Comparison of ENCODE assay signal across 9 mouse cellular contexts in the genomic region with DNA sequence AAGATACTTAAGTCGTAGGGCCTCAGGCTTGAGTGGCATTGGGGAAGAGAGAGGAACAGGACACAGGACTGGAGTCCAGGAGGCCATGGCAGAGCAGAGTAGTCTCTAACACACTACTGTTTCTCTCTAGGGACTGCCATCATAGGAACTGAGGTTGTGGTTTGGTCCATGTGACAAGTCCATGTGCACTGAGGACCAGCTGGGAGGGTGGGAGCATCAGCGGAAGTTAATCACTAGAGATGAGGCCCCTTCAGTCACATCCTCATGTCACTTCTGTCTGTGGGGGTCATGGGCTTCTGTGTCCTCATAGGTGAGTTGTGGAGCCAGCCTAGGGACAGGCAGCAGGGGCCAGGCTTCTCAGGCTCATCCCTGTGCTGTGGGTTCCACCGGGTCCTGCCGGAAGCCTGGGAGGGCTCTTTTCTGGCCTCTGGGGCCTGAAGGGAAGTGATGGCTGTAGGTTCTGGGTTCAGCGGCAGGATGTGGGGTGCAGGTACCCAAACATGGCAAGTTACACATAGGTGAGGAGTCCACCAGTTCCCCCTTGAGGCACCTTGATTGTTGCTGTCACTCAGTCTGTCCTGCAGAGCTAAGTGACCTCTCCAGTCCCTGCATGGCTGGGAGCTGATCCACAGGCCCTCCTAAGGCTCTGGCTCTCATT. TPM values are rescaled to one million over a fixed set of nuclear protein-coding genes. Genes with fewer than 3 reads are reported as not detected.
DNase-seq lines count a peak whose midpoint lies in the region; ATAC-seq and TF ChIP-seq lines count a peak whose summit lies in the region.
"Had no signal": no experiment of that assay in that cellular context is flagged by ENCODE, and none has a peak within 500 bp of the region (broad histone marks: within the 10 kb centered on the region; RNA-seq: fewer than 3 reads in every experiment).

No protein-coding gene starts in this region.

- H3K9me3 ChIP-seq in heart, embryonic 11.5 days (replicated peaks; ENCODE audit: control insufficient read depth, low read length), result no peaks in the 10 kb centered on the region
- no peaks in the 10 kb centered on the region for H3K9me3 ChIP-seq in liver, embryonic 11.5 days (ENCODE audit: control insufficient read depth, low read length)
- H3K9me3 ChIP-seq in stomach, postnatal 0 days (ENCODE audit: control insufficient read depth, low read length), result no peaks in the 10 kb centered on the region

- no peak for ATAC-seq in heart, embryonic 11.5 days (replicated peaks; ENCODE audit: insufficient number of reproducible peaks, low FRiP score, low TSS enrichment)
- ATAC-seq in liver, embryonic 11.5 days (replicated peaks; ENCODE audit: low FRiP score), result no peak
- ATAC-seq in stomach, postnatal 0 days (ENCODE audit: low FRiP score, low TSS enrichment), result no peak

- peak overlapping the region; percentile 12; the same call in 1 of the 2 replicates for H3K4me2 ChIP-seq in heart, embryonic 11.5 days
- H3K4me2 ChIP-seq in liver, embryonic 11.5 days, result peak overlapping the region; percentile 58
- H3K4me2 ChIP-seq in stomach, postnatal 0 days (replicated peaks; ENCODE audit: low read depth), result no peak overlapping the region

- peaks cover 41% of the 10 kb centered on the region for H3K4me1 ChIP-seq in heart, embryonic 11.5 days (ENCODE audit: control insufficient read depth, insufficient read depth, low read length)
- H3K4me1 ChIP-seq in liver, embryonic 11.5 days (replicated peaks; ENCODE audit: control insufficient read depth, insufficient read depth, low read length), result peaks cover 60% of the 10 kb centered on the region
- peaks cover 10% of the 10 kb centered on the region; the same call in 1 of the 2 replicates for H3K4me1 ChIP-seq in stomach, postnatal 0 days (replicated peaks; ENCODE audit: control insufficient read depth, insufficient read depth)

- H3K36me3 ChIP-seq in heart, embryonic 11.5 days (ENCODE audit: control insufficient read depth, insufficient read depth, low read length), result peaks cover 20% of the 10 kb centered on the region
- H3K36me3 ChIP-seq in liver, embryonic 11.5 days (ENCODE audit: control insufficient read depth, insufficient read depth, low read length), result peaks cover 29% of the 10 kb centered on the region
- peaks cover 10% of the 10 kb centered on the region for H3K36me3 ChIP-seq in stomach, postnatal 0 days (ENCODE audit: control insufficient read depth, insufficient read depth, low read length)

- intact Hi-C loops in heart, postnatal 36 days (cut with DNase I), result no loop called here
- intact Hi-C loops in left cerebral cortex, postnatal 14 days (cut with DNase I), result no loop called here

- H3K27ac ChIP-seq in heart, embryonic 11.5 days (ENCODE audit: low read depth, low read length), result no peak overlapping the region
- peak overlapping the region; percentile 88 for H3K27ac ChIP-seq in liver, embryonic 11.5 days (ENCODE audit: low read depth, low read length)
- H3K27ac ChIP-seq in stomach, postnatal 0 days (replicated peaks), result no peak overlapping the region; the same call in 1 of the 2 replicates

- TF ChIP-seq EP300 in stomach, postnatal 0 days (optimal IDR thresholded peaks at IDR 0.05), result no peak

- no peak overlapping the region for H3K9ac ChIP-seq in heart, embryonic 11.5 days (ENCODE audit: low read depth, low read length)
- peak overlapping the region; percentile 53 for H3K9ac ChIP-seq in liver, embryonic 11.5 days (ENCODE audit: low read depth, low read length)
- H3K9ac ChIP-seq in stomach, postnatal 0 days (ENCODE audit: low read length), result peak overlapping the region; percentile 35; the same call in 1 of the 2 replicates

- no peak for TF ChIP-seq CTCF in stomach, postnatal 0 days (IDR thresholded peaks at IDR 0.05; ENCODE audit: low read depth)

- WGBS in heart, embryonic 11.5 days (ENCODE audit: insufficient replicate concordance), result 80% methylated on average over 5 of the region's 5 CpGs
- WGBS in liver, embryonic 11.5 days, result 67% methylated on average over 5 of the region's 5 CpGs
- WGBS in stomach, postnatal 0 days, result 73% methylated on average over 5 of the region's 5 CpGs

- no peak for DNase-seq in heart, postnatal 36 days
- DNase-seq in thymus, postnatal 0 days (ENCODE audit: low spot score), result peak; percentile 39
- DNase-seq in thymus, postnatal 36 days, result no peak
- DNase-seq in liver, embryonic 11.5 days (ENCODE audit: low spot score), result no peak
- DNase-seq in stomach, postnatal 0 days (ENCODE audit: low spot score), result no peak
- no peak for DNase-seq in left cerebral cortex, postnatal 14 days (ENCODE audit: low spot score in 2 of 2)
- no peak for DNase-seq in layer of hippocampus, adult 11-12 months (ENCODE audit: low spot score)
- DNase-seq: layer of hippocampus, adult 9-11 months had no signal

- H3K4me3 ChIP-seq in heart, embryonic 11.5 days (ENCODE audit: low read depth, low read length), result no peak overlapping the region
- H3K4me3 ChIP-seq in liver, embryonic 11.5 days (ENCODE audit: low read depth, low read length), result peak overlapping the region; percentile 16
- no peak overlapping the region for H3K4me3 ChIP-seq in stomach, postnatal 0 days (ENCODE audit: low read depth, low read length)

- no peaks in the 10 kb centered on the region for H3K27me3 ChIP-seq in heart, embryonic 11.5 days (ENCODE audit: control insufficient read depth, insufficient read depth, low read length)
- H3K27me3 ChIP-seq in liver, embryonic 11.5 days (replicated peaks; ENCODE audit: control insufficient read depth, insufficient read depth, low read length), result no peaks in the 10 kb centered on the region
- no peaks in the 10 kb centered on the region for H3K27me3 ChIP-seq in stomach, postnatal 0 days (ENCODE audit: control insufficient read depth, insufficient read depth, low read length)

RNA-seq across cellular contexts. Expression of a gene that starts 10.0 kb away (rescaled TPM):
- 28.4 and 29.9 TPM in 2 replicates for polyA plus RNA-seq in heart, embryonic 11.5 days (2014; fragmentation: Nextera tagmentation; extraction: Ambion mirVana)
- 10 to 100 TPM; 57.7 to 58.5 TPM for total RNA-seq in heart, postnatal 36 days (2021)
- 48.9 and 56.1 TPM in 2 replicates for polyA plus RNA-seq in thymus, postnatal 0 days (2015; fragmentation: Nextera tagmentation; extraction: Ambion mirVana)
- polyA plus RNA-seq in liver, embryonic 11.5 days (2014; fragmentation: Nextera tagmentation; extraction: Ambion mirVana), result 49.2 and 55.0 TPM in 2 replicates
- polyA plus RNA-seq in stomach, postnatal 0 days (2015; fragmentation: Nextera tagmentation; extraction: Ambion mirVana), result 27.4 and 28.4 TPM in 2 replicates
- total RNA-seq in left cerebral cortex, postnatal 14 days (2021), result 10 to 100 TPM; 84.3 to 84.9 TPM

RNA-seq across cellular contexts. Expression of a gene that starts 10.5 kb away (rescaled TPM):
- 57.2 and 59.0 TPM in 2 replicates for polyA plus RNA-seq in heart, embryonic 11.5 days (2014; fragmentation: Nextera tagmentation; extraction: Ambion mirVana)
- total RNA-seq in heart, postnatal 36 days (2021), result 10 to 100 TPM in 1 of 2 experiments, 1 to 10 TPM in 1; 8.9 to 12.0 TPM
- polyA plus RNA-seq in thymus, postnatal 0 days (2015; fragmentation: Nextera tagmentation; extraction: Ambion mirVana), result 5.5 and 5.9 TPM in 2 replicates
- 49.0 and 49.7 TPM in 2 replicates for polyA plus RNA-seq in liver, embryonic 11.5 days (2014; fragmentation: Nextera tagmentation; extraction: Ambion mirVana)
- polyA plus RNA-seq in stomach, postnatal 0 days (2015; fragmentation: Nextera tagmentation; extraction: Ambion mirVana), result 16.3 and 17.4 TPM in 2 replicates
- 10 to 100 TPM; 20.7 to 29.7 TPM for total RNA-seq in left cerebral cortex, postnatal 14 days (2021)

RNA-seq across cellular contexts. Expression of a gene that starts 20.9 kb away (rescaled TPM):
- 702 and 828 TPM in 2 replicates for polyA plus RNA-seq in heart, embryonic 11.5 days (2014; fragmentation: Nextera tagmentation; extraction: Ambion mirVana)
- 100 to 1,000 TPM; 748 to 777 TPM for total RNA-seq in heart, postnatal 36 days (2021)
- 1,158 and 1,206 TPM in 2 replicates for polyA plus RNA-seq in thymus, postnatal 0 days (2015; fragmentation: Nextera tagmentation; extraction: Ambion mirVana)
- polyA plus RNA-seq in liver, embryonic 11.5 days (2014; fragmentation: Nextera tagmentation; extraction: Ambion mirVana), result 1,270 and 1,408 TPM in 2 replicates
- 766 and 821 TPM in 2 replicates for polyA plus RNA-seq in stomach, postnatal 0 days (2015; fragmentation: Nextera tagmentation; extraction: Ambion mirVana)
- total RNA-seq in left cerebral cortex, postnatal 14 days (2021), result 100 to 1,000 TPM; 743 to 795 TPM

RNA-seq across cellular contexts. Expression of a gene that starts 22.4 kb away (rescaled TPM):
- polyA plus RNA-seq in heart, embryonic 11.5 days (2014; fragmentation: Nextera tagmentation; extraction: Ambion mirVana), result 499 and 501 TPM in 2 replicates
- 100 to 1,000 TPM; 962 to 997 TPM for total RNA-seq in heart, postnatal 36 days (2021)
- 319 and 339 TPM in 2 replicates for polyA plus RNA-seq in thymus, postnatal 0 days (2015; fragmentation: Nextera tagmentation; extraction: Ambion mirVana)
- polyA plus RNA-seq in liver, embryonic 11.5 days (2014; fragmentation: Nextera tagmentation; extraction: Ambion mirVana), result 401 and 427 TPM in 2 replicates
- polyA plus RNA-seq in stomach, postnatal 0 days (2015; fragmentation: Nextera tagmentation; extraction: Ambion mirVana), result 400 and 403 TPM in 2 replicates
- total RNA-seq in left cerebral cortex, postnatal 14 days (2021), result 100 to 1,000 TPM; 171 to 187 TPM

RNA-seq across cellular contexts. Expression of a gene that starts 24.5 kb away (rescaled TPM):
- polyA plus RNA-seq in heart, embryonic 11.5 days (2014; fragmentation: Nextera tagmentation; extraction: Ambion mirVana), result 0.55 and 0.69 TPM in 2 replicates
- 1 to 10 TPM; 2.1 to 3.7 TPM for total RNA-seq in heart, postnatal 36 days (2021)
- polyA plus RNA-seq in thymus, postnatal 0 days (2015; fragmentation: Nextera tagmentation; extraction: Ambion mirVana), result 0.10 and 0.24 TPM in 2 replicates
- polyA plus RNA-seq in liver, embryonic 11.5 days (2014; fragmentation: Nextera tagmentation; extraction: Ambion mirVana), result 0.30 and 0.45 TPM in 2 replicates
- polyA plus RNA-seq in stomach, postnatal 0 days (2015; fragmentation: Nextera tagmentation; extraction: Ambion mirVana), result 1.2 and 1.3 TPM in 2 replicates
- total RNA-seq in left cerebral cortex, postnatal 14 days (2021), result 100 to 1,000 TPM; 131 to 139 TPM
